Mouse (Mus musculus): ENCODE measurements around the gene Lpin2.

DNA sequence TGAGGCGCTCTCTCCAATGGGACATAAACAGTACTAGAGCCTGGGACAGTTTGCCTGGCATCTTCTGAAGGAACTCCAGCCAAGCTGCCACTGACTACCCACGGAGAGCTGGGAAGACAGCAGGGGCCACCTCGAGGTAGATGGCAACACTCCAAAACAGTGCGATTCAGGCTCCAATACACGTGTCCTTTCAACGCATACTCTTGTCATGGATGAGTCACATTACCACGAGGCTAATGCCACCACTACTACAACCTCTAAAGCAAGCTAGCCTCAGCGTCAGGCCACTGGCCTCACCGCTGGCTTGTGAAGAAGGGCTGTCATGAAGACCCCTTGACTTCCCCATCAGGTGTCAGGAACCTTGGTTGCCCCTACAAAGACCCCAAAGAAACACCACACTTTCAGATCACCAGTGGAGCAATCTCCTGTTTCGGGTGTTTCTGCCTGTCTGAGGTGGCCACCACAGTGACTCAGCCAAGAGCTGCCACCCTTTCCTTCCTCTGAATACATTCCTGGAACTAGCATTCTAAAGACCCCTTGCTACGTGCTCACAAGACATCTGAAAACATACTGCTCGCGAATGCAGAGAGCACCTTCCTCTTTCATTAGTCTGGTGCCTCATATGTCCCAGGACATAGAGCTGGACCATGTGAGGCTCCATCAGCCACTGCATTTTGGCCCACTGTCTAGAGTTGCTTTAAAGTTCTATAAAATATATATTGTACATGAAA lies 74.6 kb downstream of the Lpin2 start:
- TF ChIP-seq GATA1 (IDR thresholded peaks at IDR 0.05; ENCODE audit: borderline replicate concordance, low read length): no peak
- no peak for TF ChIP-seq FLI1 (IDR thresholded peaks at IDR 0.05; ENCODE audit: low read length)
